ENCODE assay signal across 18 mouse cellular contexts in genomic region chr2:116559350-116559749, GRCm38 (mm10).
"Had no signal": no experiment of that assay in that cellular context is flagged by ENCODE, and none has a peak within 500 bp of the region (broad histone marks: within the 10 kb centered on the region; RNA-seq: fewer than 3 reads in every experiment).

No protein-coding gene starts in this region.

- DNase-seq: lung, adult 18-20 months; lung, embryonic 14.5 days; lung, postnatal 10 days; lung, postnatal 4 days; midbrain, embryonic 14.5 days; retina, postnatal 1 day; right cerebral cortex, adult 18-20 months; right cerebral cortex, postnatal 25 days; right cerebral cortex, postnatal 4 days; spleen, adult 18-20 months; thymus, adult 18-20 months; thymus, postnatal 14 days; thymus, postnatal 36 days had no signal

- H3K27ac ChIP-seq: midbrain, embryonic 10.5 days; midbrain, embryonic 12.5 days; neural tube, embryonic 13.5 days; neural tube, embryonic 15.5 days had no signal

- H3K9me3 ChIP-seq: midbrain, embryonic 12.5 days; neural tube, embryonic 15.5 days had no signal

- H3K4me1 ChIP-seq: midbrain, embryonic 10.5 days; midbrain, embryonic 12.5 days; neural tube, embryonic 13.5 days; neural tube, embryonic 15.5 days had no signal

- H3K4me3 ChIP-seq: midbrain, embryonic 10.5 days; midbrain, embryonic 12.5 days; myocyte; neural tube, embryonic 13.5 days; neural tube, embryonic 15.5 days had no signal

- H3K36me3 ChIP-seq: midbrain, embryonic 10.5 days; midbrain, embryonic 12.5 days; neural tube, embryonic 13.5 days; neural tube, embryonic 15.5 days had no signal

- H3K27me3 ChIP-seq: midbrain, embryonic 12.5 days; neural tube, embryonic 13.5 days; neural tube, embryonic 15.5 days had no signal
